Mouse (Mus musculus) adrenal gland, adult (tissue): ENCODE measurements around the gene Ankrd63.

Experiments
- DNase-seq, 2 experiments: peaks; one replicate each; pipeline ENCODE4 v3.0.0; 2022 to 2023; ENCODE audit warnings: low spot score in 1 of 2; ENCODE audit not compliant: inconsistent age in 2 of 2

Gene Ankrd63

DNA sequence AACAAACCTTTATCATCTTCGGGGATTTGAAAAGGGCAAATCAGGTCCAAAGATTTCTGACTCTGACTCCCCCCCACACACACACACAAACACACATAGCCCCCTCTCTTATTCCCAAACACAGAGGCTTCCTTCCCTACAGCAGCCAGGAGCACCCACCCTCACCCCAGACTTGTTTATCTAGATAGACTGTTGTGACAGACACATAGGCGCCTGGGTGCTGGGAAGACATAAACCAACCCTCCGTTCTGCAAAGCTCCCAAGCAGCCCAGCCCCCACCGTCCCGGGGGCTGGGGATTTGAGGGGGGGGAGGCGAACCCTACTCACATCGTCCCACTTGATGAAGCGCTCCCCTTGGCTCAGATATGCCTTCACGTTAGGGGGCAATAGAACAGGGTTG is 24.1 kb upstream of the Ankrd63 start:
- DNase-seq, result no peak

DNA sequence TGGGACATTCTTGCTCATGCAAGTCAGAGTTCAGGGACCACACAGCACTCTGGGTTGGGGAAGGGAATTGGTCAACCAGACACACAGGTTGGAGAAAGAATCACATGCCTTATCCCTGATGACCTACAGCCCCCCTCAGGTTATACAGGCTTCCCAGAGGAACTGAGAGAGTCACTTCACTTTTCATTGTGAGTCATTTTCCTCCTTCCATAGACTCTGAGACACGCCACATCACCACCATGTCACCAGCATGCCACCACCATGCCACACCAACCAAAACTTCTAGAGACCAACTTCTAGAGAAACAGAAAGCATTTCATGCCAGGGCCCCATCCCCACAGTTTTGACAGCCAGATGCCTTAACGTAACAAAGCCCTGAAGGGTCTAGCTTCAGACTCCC is 23.1 kb upstream of the Ankrd63 start:
- DNase-seq, result no peak

DNA sequence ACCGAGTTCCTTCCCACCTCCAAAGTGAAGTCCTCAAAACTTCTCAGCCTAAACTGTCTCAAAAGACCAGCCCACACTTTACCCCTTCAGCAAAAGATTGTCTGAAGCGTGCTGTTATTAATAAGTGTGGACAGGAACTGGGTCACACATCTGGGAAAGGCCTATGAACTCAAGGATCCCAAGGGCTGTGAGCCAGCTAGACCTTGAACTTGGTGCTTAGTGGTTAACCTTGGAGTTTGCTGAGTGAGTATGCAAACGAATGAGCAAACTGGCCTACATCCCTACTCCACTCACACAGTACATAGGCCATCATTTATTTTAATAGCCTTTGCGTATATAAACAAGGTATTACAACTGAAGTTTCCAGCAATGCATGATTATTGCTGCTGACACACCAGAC is 21.7 kb upstream of the Ankrd63 start:
- DNase-seq, result peak; percentile 72 to 88

DNA sequence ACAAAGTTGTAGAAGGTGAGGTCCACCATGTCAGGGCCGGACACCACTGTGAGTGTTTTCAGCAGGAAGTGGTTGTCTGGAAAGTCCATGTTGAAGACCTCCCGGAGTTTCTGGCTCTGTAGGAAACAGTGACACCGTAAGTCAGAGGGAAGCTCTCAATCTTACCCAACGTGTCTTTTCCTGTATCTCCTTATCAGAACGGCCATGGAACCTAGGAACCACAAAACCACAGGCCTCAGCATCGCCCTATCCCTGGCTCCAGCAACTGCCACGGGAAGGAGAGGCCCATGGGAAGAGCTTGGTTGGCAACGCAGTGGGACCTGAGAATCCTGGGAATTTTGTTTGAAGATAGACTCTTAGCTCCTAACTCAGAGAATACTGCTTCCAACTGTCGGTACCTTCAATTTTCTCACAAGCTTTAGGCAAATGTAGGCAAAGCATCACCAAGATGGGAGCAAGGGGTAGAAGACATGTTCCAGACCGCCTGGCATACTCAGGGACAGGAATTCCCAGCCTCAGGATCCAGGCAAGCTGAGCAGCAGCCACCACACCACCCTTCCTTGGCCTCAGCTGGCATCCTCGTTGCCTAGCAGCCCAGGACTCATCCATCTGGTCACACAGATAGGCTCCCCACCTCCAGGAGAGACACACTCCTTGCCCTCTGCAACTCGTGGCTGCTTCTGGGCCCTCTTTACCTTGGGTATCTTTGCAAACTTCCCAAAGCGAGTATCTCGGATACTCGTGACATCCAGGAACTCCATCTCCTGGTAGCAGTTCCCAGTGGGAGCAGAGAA is 20.1 kb upstream of the Ankrd63 start:
- DNase-seq, result peak in 1 of 2 experiments; percentile 3

DNA sequence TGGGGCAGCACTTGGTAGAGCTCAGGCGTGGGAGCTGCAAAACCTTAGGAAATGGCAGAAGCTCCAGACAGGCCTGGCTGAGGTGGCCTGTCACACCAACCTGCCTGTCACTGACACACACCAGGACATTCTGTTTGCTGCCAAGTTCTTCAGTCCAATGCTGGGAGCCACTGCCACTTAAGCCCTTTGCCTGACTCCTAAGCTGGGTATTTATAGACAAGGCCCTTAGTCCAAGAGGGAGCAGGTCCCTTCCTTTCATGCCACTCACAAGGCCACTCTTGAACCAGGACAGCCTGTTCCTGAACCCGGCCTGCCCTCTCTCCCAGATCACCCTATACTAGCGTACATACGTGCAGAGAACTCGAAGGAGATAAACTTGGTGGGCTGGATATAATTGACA is 12.9 kb upstream of the Ankrd63 start:
- DNase-seq, result peak in 1 of 2 experiments; percentile 8

DNA sequence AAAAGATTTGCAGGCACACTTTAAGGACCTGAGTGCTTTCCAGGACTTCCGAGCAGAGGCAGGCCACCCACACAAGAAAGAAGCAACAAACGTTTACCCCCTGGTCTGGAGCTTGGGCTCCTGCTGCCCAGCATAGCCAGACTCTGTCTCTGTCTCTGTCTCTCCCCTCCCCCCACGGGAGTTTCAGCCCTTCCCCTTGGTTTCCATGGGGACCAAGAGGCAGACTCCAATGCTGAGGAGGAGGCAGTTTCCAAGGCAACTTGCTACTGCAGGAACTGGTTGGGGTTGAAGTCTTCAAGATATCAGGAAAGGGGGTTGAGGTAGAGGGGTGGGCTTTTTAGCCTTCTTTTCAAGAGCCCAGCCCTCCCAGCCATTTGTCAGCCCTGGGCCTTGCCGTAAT is 10.5 kb upstream of the Ankrd63 start:
- DNase-seq, result no peak

DNA sequence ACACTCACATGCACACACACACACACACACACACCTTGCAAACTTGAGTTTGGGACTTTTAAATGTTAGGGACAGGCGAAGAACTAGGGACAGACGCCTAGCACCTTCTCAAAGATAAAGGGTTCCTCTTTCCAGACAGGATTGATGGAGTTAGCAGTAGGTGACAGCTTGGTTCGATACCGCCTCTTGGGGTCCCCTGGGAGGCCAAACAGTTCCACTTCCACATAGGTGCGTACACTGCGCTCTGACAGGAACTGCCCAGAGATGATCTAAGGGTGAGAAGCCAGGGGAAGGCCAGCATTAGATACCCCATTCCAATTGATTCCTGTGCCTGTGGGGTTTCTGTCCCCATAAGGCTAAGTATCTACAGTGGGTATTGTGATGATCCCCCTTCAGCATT is 9.9 kb upstream of the Ankrd63 start:
- no peak for DNase-seq

DNA sequence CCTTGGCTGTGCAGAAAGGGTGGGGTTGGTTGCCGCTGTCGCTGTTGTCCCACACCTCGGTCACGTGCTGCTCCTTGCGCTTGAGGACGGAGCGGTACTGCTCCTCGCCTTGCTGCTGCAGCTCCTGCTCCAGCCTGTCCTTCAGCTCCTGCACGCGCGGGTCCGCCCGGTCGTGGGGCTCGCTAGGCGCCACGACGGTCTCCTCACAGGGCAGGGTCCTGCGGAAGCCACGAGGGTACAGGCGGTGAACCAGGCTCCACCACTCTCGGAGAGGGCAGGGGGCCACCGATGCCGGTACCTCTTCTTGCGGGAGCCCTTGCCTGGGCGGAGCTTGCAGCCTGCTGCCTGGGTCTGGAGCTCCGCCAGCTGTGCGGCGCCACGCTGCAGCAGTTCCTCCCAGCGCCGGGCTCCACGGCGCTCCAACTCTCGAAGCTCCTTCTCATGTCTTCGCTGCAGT is 7.3 kb upstream of the Ankrd63 start:
- peak; percentile 61 to 82 for DNase-seq

DNA sequence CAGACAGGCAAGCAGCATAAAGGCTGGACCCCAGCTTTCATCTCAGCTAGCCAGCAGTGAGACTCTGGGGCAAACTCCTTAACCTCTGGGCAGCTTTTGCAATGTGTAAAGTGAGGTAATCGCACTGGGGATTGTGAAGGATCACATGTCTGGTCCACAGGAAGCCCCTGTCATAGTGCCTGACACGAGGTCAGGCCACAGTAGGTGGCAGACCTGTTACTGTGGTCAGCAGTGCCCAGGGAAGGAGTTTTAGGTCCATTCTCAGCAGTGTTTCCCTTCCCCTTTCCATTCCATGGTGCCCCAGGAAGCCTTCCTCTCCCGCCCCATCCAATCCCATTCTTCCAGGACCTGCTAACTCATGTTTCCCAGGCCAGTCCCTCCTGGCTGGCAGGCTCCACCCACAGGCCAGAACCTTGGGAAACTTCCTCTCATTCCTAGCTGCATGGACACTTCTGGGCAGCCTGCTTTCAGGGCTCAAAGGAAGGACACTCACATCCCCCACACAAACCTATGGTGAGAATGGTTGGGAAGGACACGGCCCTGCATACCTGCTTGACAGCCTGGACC is 6.0 kb upstream of the Ankrd63 start:
- peak in 1 of 2 experiments; percentile 58 for DNase-seq

DNA sequence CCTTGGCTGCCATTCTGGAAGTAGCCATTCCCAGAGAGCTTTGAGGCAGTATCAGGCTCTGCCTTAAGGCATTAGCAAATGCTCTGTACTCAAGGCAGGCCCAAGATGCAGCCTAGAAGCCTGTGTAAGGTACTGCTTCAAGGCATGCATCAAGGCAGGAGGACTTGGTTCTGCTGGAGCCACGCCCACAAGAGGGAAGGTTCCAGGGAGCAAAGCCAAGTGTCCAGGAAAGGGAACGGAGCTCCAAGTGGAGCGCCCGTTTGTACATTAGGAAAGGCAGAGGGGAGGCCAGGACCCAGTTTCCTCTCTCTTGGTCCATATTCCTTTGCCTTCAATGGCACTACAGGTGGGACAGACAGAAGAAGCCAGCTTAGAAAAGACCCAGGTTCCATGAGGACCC is 4.7 kb upstream of the Ankrd63 start:
- peak in 1 of 2 experiments; percentile 53 for DNase-seq

DNA sequence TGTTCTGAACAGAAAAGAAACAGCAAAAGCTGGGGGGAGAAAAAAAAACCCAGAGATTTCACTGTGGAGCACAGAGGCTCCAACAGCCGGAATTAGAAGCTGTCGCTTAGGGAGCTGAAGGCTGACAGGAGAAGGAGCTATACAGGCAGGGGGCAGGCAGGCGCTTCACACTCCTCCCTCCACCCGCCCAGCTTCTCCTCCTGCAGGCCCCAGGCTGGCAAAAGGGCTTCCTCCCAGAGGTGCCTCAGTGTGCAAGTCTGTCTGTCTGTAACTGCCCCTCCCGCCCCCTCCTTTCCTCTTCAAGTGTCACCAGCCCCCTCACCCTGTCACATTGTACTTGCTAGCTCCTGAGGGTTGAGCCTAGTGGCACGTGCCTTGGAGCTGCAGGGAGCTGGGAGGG is 2.7 kb upstream of the Ankrd63 start:
- DNase-seq, result no peak

DNA sequence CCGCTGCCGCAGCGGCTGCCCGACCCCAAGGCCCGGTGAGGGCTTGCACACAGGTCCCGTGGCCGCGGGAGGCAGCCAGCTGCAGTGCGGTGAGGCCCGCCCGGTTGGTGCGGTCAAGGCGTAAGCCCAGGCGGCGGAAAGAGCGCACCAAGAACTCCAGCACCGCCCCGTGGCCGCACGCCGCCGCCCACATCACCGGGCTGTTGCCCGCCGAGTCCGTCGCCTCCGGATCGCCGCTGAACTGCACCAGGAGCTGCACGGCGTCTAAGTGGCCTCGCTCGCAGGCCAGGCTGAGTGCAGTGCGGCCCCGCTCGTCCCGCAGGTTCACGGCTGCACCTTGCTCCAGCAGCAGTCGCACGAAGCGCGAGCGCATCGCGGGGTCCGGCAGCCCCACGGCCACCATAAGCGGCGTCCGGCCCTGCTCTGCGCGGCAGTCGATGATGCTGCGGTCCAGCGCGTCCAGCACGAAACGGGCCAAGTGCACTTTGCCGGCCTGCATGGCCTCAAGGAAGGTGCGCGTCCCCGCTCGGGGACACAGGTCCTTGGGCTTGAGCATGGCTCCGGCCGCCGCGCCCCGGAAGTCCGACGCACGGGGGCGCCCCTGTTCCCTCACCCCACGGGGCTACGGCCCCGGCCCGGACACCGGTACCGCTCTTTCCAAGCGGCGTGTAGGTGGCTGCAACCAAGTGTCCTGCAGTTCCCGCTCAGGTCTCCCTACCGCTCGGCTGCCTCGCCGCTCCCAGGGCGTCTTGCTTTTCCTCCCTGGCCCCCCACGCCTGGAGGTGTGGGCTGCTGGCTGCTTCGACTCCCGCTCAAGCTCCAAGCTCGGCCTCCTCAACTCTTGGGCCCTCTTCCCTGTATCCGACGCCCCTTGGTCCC is 641 bp downstream of the Ankrd63 start:
- peak; percentile 55 to 87 for DNase-seq

DNA sequence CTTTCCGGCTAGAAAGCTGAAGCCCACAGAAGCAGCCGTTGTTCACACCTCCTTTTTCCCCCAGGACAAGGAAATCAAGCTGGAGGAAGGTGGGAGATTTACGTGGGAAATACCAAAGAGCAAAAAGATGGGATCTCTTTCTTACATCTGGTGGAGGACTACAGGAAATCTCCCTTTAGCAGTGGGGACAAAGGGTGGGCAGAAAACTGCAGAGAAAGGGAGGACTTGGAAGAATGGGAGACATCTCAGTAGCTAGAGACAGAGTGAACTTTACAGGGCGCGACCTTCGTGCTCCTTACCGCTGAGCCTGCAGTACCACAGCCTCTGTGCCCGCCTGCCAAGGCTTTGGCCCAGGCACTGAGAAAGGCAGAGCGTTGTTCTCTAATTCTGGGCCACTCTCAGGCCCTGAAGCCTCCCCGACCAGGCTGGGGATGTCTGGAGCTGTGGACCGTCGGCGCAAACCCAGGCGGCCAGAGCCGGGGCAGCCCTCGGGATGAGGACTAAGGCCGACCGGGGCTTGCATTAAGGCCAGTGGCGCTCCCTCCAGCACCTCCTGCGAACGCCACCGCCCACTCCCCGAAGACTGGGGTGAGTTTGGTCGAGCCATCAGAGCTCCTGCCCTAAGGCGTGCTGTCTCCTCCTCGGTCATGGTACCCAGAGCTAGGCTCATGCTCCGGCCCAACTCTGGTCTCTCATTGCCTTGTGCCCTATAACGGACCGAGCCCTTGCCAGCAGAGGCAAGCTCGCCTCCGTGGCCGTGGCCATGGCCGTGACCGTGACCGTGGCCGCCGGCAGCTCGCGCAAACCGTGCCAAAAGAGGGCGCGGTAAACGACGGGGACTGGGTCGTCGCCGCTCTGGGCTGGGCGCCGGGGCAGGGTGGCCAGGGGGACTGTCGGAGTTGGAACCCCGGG is 1.5 kb downstream of the Ankrd63 start:
- DNase-seq, result peak in 1 of 2 experiments; percentile 86

DNA sequence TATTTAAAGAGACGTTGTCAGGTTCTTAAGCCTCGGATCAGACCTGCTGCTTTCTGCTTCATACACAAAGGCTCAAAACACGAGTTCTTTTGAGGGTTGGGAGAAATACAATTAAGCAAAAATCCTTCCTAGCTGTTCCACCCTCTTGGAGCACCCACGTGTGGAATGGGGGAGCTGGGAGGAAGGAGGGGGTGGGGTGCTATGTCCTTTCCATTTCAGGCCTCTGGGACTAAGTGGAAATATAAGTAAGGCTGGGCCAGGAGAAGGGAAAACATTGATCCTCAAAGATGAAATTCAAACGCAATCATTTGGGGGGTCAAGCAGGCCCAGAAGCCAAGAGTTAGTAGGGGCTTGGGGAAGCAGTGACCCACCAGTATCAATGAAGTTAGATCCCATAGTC is 2.6 kb downstream of the Ankrd63 start:
- no peak for DNase-seq

DNA sequence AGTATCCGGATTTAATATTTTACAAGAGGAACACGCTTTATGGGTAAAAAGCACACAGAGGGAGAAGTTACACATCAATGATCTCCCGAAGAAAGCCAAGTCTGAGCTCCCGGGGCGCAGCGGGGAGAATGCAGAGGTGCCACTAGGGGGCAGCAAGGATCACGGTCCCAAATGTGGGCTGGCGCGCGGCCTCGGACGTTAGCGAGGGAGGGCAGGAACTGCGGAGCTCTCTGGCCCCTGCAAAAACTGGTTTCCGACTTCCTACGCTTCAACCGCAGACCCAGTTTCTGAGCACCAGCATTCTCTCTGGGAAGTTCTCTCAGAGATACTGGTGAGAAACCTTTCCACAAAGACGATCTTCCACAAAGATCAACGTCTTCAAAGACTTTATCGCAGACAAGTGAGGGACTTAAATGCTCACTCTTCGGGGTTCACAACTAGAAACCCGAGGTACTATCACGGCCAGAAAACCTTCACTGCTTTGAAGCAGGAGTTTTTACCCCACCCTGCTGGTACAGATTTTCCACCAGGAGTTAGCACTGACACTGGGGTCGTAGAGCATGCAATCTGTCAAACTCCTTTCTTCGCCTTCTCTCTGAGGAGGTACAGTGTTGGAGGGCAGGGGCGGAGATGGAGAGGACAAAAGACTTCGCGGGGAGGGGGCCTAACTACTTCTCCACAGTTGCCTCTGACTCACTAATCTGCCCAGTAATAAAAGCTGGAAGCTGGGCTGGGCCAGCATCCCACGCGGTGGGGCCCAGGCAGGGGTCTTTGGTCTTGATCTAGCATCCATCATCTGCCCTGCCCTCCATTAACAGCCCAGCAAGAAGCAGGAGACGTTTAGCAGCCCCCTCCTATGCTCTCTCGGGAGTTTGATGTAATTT is 3.3 kb downstream of the Ankrd63 start:
- DNase-seq, result peak; percentile 84 to 96

DNA sequence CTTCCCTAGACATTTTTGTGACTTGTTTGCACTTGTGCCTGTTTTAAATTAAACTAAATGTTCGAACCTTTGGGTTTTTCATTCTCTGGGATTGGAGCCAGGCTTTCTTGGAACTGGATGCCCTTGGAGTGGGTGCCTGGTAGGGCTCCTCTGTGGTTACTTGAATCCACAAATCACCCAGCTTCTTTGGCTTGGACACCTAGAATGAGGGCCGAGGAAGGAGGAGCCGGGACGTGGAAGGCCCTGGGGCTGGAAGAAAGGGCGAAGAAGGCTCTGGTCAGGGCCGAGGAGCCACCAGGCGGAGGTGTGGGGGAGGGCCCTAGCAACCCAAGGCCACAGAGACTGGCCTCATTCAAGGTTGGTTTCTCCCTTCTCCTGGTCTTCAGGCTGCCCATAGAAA is 5.8 kb downstream of the Ankrd63 start:
- DNase-seq, result peak; percentile 71 to 92

DNA sequence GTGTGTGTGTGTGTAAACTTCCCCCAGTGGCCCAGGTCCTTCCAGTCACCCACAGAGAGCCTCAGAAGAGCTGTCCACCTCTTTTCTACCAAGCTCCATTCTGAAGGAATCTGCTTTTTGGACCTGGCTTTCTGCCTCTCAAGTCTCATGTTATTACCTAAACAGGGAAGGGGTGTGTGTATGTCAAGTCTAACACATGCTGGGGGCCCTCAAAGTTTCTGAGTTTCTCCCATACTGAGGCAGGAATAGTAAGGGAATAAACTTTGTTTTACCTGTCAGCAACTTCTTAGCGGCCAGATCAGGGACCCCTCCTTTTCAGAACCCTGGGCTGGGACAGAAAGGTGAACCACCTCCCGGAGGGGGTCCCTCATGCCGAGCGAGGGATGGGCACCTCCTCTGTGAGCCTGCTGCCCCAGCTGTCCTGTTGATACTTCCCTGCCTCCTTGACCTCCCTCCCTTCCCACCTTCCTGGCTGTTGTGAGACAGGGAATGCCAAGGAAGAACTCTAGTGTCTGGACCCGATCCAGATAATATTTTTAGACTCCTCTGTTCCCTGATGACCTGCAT is 6.4 kb downstream of the Ankrd63 start:
- peak in 1 of 2 experiments; percentile 76 for DNase-seq

DNA sequence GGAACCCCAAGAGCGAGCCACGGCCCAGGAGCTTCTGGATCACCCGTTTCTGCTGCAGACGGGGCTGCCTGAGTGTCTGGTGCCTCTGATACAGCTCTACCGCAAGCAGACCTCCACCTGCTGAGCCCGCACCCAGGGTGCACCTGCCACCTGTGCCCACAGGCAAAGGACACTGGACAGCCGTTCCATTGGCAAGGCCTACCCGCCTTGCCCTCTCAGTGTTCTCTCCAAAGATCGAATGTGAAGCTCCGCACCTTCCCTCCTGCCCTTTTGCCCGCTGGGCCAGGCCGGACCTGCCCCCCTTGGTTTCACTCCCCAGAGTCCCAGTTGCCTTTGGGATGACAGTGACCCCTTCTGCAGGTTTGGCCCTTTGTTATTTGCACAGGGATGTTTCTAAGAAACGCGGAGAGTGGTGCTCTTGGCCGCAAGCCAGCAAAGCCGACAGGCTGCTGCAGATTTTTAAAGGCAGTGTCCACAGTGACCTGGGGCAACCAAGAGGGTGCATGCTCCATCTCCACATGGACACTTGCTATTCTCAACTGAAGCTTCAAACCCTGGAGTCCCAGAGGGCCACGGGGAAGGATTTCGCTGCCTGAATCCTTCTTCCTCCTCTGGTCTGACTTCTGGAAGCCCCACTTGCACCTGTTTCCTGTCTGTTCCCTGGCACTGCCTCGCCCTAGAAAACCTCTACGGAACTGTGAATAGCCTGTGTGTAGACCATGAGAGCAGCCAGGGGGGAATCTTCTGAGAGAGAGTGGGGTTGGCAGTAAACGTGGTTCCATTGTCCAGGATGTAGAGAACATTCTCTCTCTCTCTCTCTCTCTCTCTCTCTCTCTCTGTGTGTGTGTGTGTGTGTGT is 7.1 kb downstream of the Ankrd63 start:
- DNase-seq, result peak in 1 of 2 experiments; percentile 78
